Mouse (Mus musculus) CH12.LX (cell line): ENCODE measurements around the gene Tmem30b. TPM values are rescaled to one million over a fixed set of nuclear protein-coding genes. Genes with fewer than 3 reads are reported as not detected.
"Not testable (repeated sequence)": the region's sequence is repeated elsewhere in the genome, so short reads cannot be mapped to it uniquely, and the experiment has no call there.

ENCODE experiments used
- DNase-seq: peaks from one replicate; pipeline ENCODE4 v3.0.0-alpha.2; 2013; ENCODE audit errors: extremely low read depth
- H3K27ac ChIP-seq: 2 replicates; pipeline ENCODE4 v1.5.1; 2012; ENCODE audit warnings: low read depth, mild to moderate bottlenecking, control low read depth, moderate library complexity; ENCODE audit not compliant: insufficient read depth
- H3K27me3 ChIP-seq: replicated peaks from 2 replicates; pipeline ENCODE3; 2012; ENCODE audit warnings: inconsistent platforms
- H3K36me3 ChIP-seq, 2 experiments: replicated peaks in 1 of 2; 2 replicates each; pipeline versions ENCODE3 to v1.6.1; 2012; ENCODE audit warnings: inconsistent platforms in 1 of 2, low read length in 1 of 2, mild to moderate bottlenecking in 1 of 2, mixed read lengths in 1 of 2, moderate library complexity in 1 of 2; ENCODE audit not compliant: control insufficient read depth in 1 of 2, insufficient read depth in 1 of 2
- H3K4me1 ChIP-seq, 2 experiments: 2 replicates each; pipeline ENCODE4 v1.6.1; 2012; ENCODE audit warnings: inconsistent platforms in 1 of 2, moderate library complexity in 1 of 2; ENCODE audit not compliant: insufficient read depth in 2 of 2, control insufficient read depth in 1 of 2
- H3K4me2 ChIP-seq: 2 replicates; pipeline ENCODE4 v1.6.1; 2012; ENCODE audit warnings: low read depth, mild to moderate bottlenecking, control low read depth; ENCODE audit not compliant: poor library complexity, insufficient read depth, severe bottlenecking
- H3K4me3 ChIP-seq, 3 experiments: fragments of 150-350 bp in 1 of 3; sonication (generic) in 1 of 3; replicated peaks in 1 of 3; 2 replicates each; pipeline versions ENCODE3 to v1.5.1; 2011 to 2012; ENCODE audit warnings: low read depth in 2 of 3, low read length in 2 of 3, mild to moderate bottlenecking in 2 of 3, moderate library complexity in 2 of 3, control low read depth in 1 of 3, improper control_type of control experiment in 1 of 3, inconsistent platforms in 1 of 3, mixed read lengths in 1 of 3; ENCODE audit not compliant: poor library complexity in 1 of 3
- H3K79me2 ChIP-seq: replicated peaks from 2 replicates; pipeline ENCODE4 v1.6.1; 2012; ENCODE audit warnings: mild to moderate bottlenecking, moderate library complexity; ENCODE audit not compliant: control insufficient read depth, poor library complexity, insufficient read depth, severe bottlenecking; ENCODE audit errors: extremely low read depth
- H3K9ac ChIP-seq: 2 replicates; pipeline ENCODE4 v1.6.1; 2012; ENCODE audit warnings: low read depth, mild to moderate bottlenecking, control low read depth, moderate library complexity; ENCODE audit not compliant: insufficient read depth
- H3K9me3 ChIP-seq: replicated peaks from 2 replicates; pipeline ENCODE3; 2012; ENCODE audit warnings: low read length, inconsistent platforms, mixed read lengths
- BHLHE40 ChIP-seq: IDR thresholded peaks from 2 replicates; pipeline ENCODE4 v1.6.1; 2011; ENCODE audit warnings: mild to moderate bottlenecking, low read depth, low read length, improper control_type of control experiment
- ELF1 ChIP-seq: IDR thresholded peaks from 2 replicates; pipeline ENCODE4 v1.6.1; 2014; ENCODE audit warnings: low read depth, mild to moderate bottlenecking, inconsistent platforms, low read length, improper control_type of control experiment
- GABPA ChIP-seq: IDR thresholded peaks from 2 replicates; pipeline ENCODE4 v1.6.1; 2012; ENCODE audit warnings: low read depth, low read length, improper control_type of control experiment, inconsistent platforms; ENCODE audit not compliant: insufficient replicate concordance
- HCFC1 ChIP-seq: IDR thresholded peaks from 2 replicates; pipeline ENCODE4 v1.6.1; 2012; ENCODE audit warnings: low read depth, mild to moderate bottlenecking, inconsistent platforms, low read length, improper control_type of control experiment
- MAX ChIP-seq: IDR thresholded peaks from 2 replicates; pipeline ENCODE4 v1.6.1; 2011; ENCODE audit warnings: low read length, improper control_type of control experiment
- NELFE ChIP-seq: IDR thresholded peaks from 2 replicates; pipeline ENCODE4 v1.6.1; 2011; ENCODE audit warnings: low read depth, low read length, improper control_type of control experiment
- POLR2AphosphoS2 ChIP-seq: IDR thresholded peaks from 2 replicates; pipeline ENCODE4 v1.6.1; 2011; ENCODE audit warnings: low read depth, low read length, improper control_type of control experiment
- RAD21 ChIP-seq: IDR thresholded peaks from 2 replicates; pipeline ENCODE4 v1.6.1; 2011; ENCODE audit warnings: low read depth, mild to moderate bottlenecking, low read length, improper control_type of control experiment, moderate library complexity
- SIN3A ChIP-seq: IDR thresholded peaks from 2 replicates; pipeline ENCODE4 v1.6.1; 2012; ENCODE audit warnings: low read length, improper control_type of control experiment, inconsistent platforms
- SMC3 ChIP-seq: IDR thresholded peaks from 2 replicates; pipeline ENCODE4 v1.6.1; 2011; ENCODE audit warnings: low read depth, low read length, improper control_type of control experiment
- UBTF ChIP-seq: IDR thresholded peaks from 2 replicates; pipeline ENCODE4 v1.6.1; 2012; ENCODE audit warnings: low read depth, mild to moderate bottlenecking, inconsistent platforms, low read length, improper control_type of control experiment, moderate library complexity
- ZC3H11A ChIP-seq: IDR thresholded peaks from 2 replicates; pipeline ENCODE4 v1.6.1; 2012; ENCODE audit warnings: low read depth, mild to moderate bottlenecking, inconsistent platforms, low read length, improper control_type of control experiment
- ZKSCAN1 ChIP-seq: IDR thresholded peaks from 2 replicates; pipeline ENCODE4 v1.6.1; 2012; ENCODE audit warnings: low read depth, inconsistent platforms, low read length, improper control_type of control experiment, borderline replicate concordance
- ZMIZ1 ChIP-seq: IDR thresholded peaks from 2 replicates; pipeline ENCODE4 v1.6.1; 2012; ENCODE audit warnings: low read depth, mild to moderate bottlenecking, inconsistent platforms, low read length, improper control_type of control experiment
- ZNF384 ChIP-seq: IDR thresholded peaks from 2 replicates; pipeline ENCODE4 v1.6.1; 2012; ENCODE audit warnings: low read depth, low read length, improper control_type of control experiment, inconsistent platforms
- dilution Hi-C: fragments of 300-500 bp; cut with MboI; formaldehyde crosslinking; loops from 2 replicates; pipeline ENCODE4 v1.14.3; 2020; ENCODE audit warnings: low sequenced_read_pairs; ENCODE audit not compliant: extremely low pct_unique_long_range_greater_than_20kb, extremely low pct_ligation_motif_present
- in situ Hi-C: fragments of 300-500 bp; cut with MboI; formaldehyde crosslinking; loops from 3 replicates; pipeline ENCODE4 v1.14.3; 2019; ENCODE audit warnings: low sequenced_read_pairs, low pct_ligation_motif_present, low pct_unique_long_range_greater_than_20kb, mixed read lengths
- polyA plus RNA-seq: library from polyadenylated mRNA; unstranded; fragments of >175 nt; gene quantifications from 2 replicates; pipeline ENCODE4 v1.2.1, GENCODE M21; 2012; ENCODE audit warnings: low read depth; ENCODE audit not compliant: insufficient read length
- total RNA-seq, 2 experiments: library from RNA; depleted of rRNA; stranded (reverse); fragments of 300-350 nt in 1 of 2; fragments of >200 nt in 1 of 2; gene quantifications; 2 replicates each; pipeline ENCODE4 v1.2.3; 2012 to 2014

Tmem30b gene
- total and polyA plus RNA-seq, 3 experiments = not detected

DNA sequence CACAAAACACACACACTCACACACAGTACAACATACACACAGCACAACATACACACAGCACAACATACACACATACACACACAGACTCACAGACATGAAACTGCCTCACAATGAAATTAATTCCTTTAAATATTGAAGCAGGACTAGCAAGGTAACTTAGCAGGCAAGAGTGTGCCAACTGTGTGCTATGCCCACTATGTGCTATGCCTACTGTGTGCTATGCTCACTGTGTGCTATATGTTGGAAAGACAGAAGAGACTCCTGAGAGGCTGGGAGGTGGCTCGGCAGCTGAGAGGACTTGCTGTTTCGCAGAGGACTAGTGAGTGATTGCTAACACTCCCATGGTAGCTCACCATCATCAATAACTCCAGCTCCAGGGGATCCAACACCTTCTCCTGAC, 5.8 kb downstream of the Tmem30b start:
- dilution Hi-C loops (no loop called here), in situ Hi-C loops (no loop called here)
- H3K4me1 ChIP-seq = peaks cover 6 to 8% of the 10 kb centered on the region in 2 experiments
- no peaks in the 10 kb centered on the region for H3K79me2 ChIP-seq
- DNase-seq = no peak
- TF ChIP-seq MAX (no peak), ZKSCAN1 (peak; percentile 84)
- H3K27ac ChIP-seq = no peak overlapping the region
- H3K9ac ChIP-seq = no peak overlapping the region
- H3K4me2 ChIP-seq = no peak overlapping the region
- H3K36me3 ChIP-seq = peaks cover 0 to 2% of the 10 kb centered on the region in 2 experiments
- no peak overlapping the region for H3K4me3 ChIP-seq
- no peaks in the 10 kb centered on the region for H3K27me3 ChIP-seq
- H3K9me3 ChIP-seq = peaks cover 4% of the 10 kb centered on the region

GRCm38 (mm10) chr12:73539151-73539550, 7.0 kb downstream of the Tmem30b start:
- Histone ChIP-seq H3K4me2 (no peak overlapping the region), H3K79me2 (no peaks in the 10 kb centered on the region), H3K9me3 (no peaks in the 10 kb centered on the region), H3K27ac (no peak overlapping the region)
- DNase-seq = no peak
- TF ChIP-seq NELFE (no peak), ZKSCAN1 (no peak), POLR2AphosphoS2 (no peak), BHLHE40 (no peak), ZMIZ1 (no peak), RAD21 (no peak), GABPA (no peak), SIN3A (no peak), ZC3H11A (no peak), ZNF384 (no peak), HCFC1 (no peak), SMC3 (no peak), UBTF (no peak), ELF1 (no peak)
- TF ChIP-seq, all 38 proteins: peak for 0
- Histone ChIP-seq H3K4me1 (peaks cover 8 to 9% of the 10 kb centered on the region in 2 experiments), H3K27me3 (no peaks in the 10 kb centered on the region), H3K36me3 (peaks cover 0 to 2% of the 10 kb centered on the region in 2 experiments), H3K9ac (no peak overlapping the region), H3K4me3 (no peak overlapping the region)
- dilution Hi-C loops (no loop called here), in situ Hi-C loops (no loop called here)

DNA sequence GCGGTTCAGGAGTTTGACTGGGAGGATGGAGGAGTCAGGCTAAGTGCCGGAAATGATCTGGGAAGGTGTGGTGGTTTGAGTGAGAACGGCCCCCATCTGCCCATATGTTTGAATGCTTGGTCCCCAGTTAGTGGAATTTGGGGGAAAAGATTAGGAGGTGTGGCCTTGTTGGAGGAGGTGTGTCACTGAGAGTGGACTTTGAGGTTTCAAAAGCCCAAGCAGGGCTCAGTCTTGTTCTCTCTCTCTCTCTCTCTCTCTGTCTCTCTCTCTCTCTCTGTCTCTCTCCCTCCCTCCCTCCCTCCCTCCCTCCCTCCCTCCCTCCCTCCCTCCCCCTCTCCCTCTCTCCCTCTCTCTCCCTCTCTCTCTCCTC, 8.1 kb downstream of the Tmem30b start:
- H3K4me1 ChIP-seq, H3K36me3 ChIP-seq, DNase-seq, H3K79me2 ChIP-seq, H3K9me3 ChIP-seq, H3K9ac ChIP-seq, in situ Hi-C loops, dilution Hi-C loops, H3K27me3 ChIP-seq, H3K4me3 ChIP-seq, H3K27ac ChIP-seq: not testable (repeated sequence)
- peak overlapping the region; percentile 4; the same call in 1 of the 2 replicates for H3K4me2 ChIP-seq
